Mouse (Mus musculus): ENCODE measurements at regions not wholly inside any gene's neighbourhood (a gene's known extent, or its start where the extent isn't known, plus 50 kb on each side); places are given as distances from the start of the nearest gene placed in this dataset.
A peak's percentile ranks its signal among the peaks of the same experiment; 100 is the strongest.
"Not testable (repeated sequence)": the region's sequence is repeated elsewhere in the genome, so short reads cannot be mapped to it uniquely, and the experiment has no call there.

- no peak for DNase-seq (ENCODE audit: low spot score)
Measured at GRCm38 (mm10) chrX:76077781-76078180, 186.3 kb upstream of the Cldn34b3 start.

GRCm38 (mm10) chrX:76082670-76083069 is 181.4 kb upstream of the Cldn34b3 start:
- no peak for DNase-seq (ENCODE audit: low spot score)

- DNase-seq (ENCODE audit: low spot score), result no peak
Measured at GRCm38 (mm10) chrX:76110763-76111474, 153.2 kb upstream of the Cldn34b3 start.

GRCm38 (mm10) chrX:76116086-76116485 is 148.0 kb upstream of the Cldn34b3 start:
- DNase-seq (ENCODE audit: low spot score), result no peak

GRCm38 (mm10) chrX:76116562-76116961 is 147.5 kb upstream of the Cldn34b3 start:
- no peak for DNase-seq (ENCODE audit: low spot score)

GRCm38 (mm10) chrX:76120936-76121335 is 143.2 kb upstream of the Cldn34b3 start:
- no peak for DNase-seq (ENCODE audit: low spot score)

GRCm38 (mm10) chrX:76123355-76123754 is 140.7 kb upstream of the Cldn34b3 start:
- peak; percentile 43 for DNase-seq (ENCODE audit: low spot score)

GRCm38 (mm10) chrX:76137729-76138128 is 126.4 kb upstream of the Cldn34b3 start:
- peak; percentile 60 for DNase-seq (ENCODE audit: low spot score)

GRCm38 (mm10) chrX:76141022-76141421 is 123.1 kb upstream of the Cldn34b3 start:
- no peak for DNase-seq (ENCODE audit: low spot score)

GRCm38 (mm10) chrX:76174806-76175205 is 89.3 kb upstream of the Cldn34b3 start:
- DNase-seq (ENCODE audit: low spot score), result not testable (repeated sequence)

GRCm38 (mm10) chrX:76181446-76182148 is 82.5 kb upstream of the Cldn34b3 start:
- DNase-seq (ENCODE audit: low spot score), result no peak

- no peak for DNase-seq (ENCODE audit: low spot score)
Measured at GRCm38 (mm10) chrX:76200607-76201006, 63.5 kb upstream of the Cldn34b3 start.

GRCm38 (mm10) chrX:76201366-76201765 is 62.7 kb upstream of the Cldn34b3 start:
- peak; percentile 57 for DNase-seq (ENCODE audit: low spot score)

Measured in testis, postnatal 10 days (tissue).